Mouse (Mus musculus): ENCODE data around the gene Kcnk3.
A peak's percentile ranks its signal among the peaks of the same experiment; 100 is the strongest.

Kcnk3 gene

DNA sequence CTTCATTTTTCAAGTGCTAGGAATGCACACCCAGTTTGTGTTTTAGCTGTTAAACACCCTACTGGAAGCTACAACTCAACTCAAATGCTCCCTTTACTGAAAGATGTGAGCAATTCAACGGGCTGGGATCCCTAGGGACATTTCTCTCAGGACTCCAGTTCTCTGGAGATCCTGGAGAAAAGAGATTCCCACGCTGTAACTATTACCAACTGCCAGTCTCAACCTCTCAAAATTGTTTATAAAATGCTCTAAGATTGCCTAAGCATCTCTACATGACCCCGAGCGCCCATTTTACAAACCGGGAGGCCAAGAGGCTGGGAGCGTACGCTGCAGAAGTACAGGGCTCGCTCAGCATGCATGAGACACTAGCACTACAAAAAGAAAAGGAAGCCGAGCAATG lies 59.4 kb downstream of the Kcnk3 start:
- no peak for DNase-seq

- DNase-seq, result peak; percentile 91
These were observed 60.0 kb downstream of the Kcnk3 start, which contains the start of gene Slc35f6 for GRCm38 (mm10) chr5:30647815-30648560. Gene Slc35f6 (plus strand): TSS chr5:30647933.

DNA sequence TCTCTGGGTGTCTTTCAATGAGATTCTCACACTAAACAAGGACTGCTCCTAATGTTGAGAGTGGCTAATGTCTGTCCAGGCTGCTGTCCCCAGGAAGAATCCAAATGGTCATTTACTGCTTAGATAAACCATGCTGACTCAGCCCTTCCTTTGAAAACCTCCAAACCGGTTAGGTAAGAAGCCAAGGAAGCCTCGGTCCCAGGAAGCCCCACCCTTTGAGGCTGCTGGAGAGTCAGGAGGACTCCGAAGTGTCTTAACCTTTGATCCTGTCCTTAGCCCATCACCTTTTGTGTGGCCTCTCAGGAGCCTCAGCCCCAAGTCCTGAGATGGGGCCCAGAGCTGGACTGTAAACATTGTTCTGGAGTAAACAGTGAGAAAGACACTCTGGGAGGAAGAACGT lies 61.6 kb downstream of the Kcnk3 start:
- DNase-seq, result no peak

- DNase-seq, result no peak
These were observed 62.8 kb downstream of the Kcnk3 start for GRCm38 (mm10) chr5:30650756-30651155.

- no peak for DNase-seq
These were observed 63.6 kb downstream of the Kcnk3 start for GRCm38 (mm10) chr5:30651554-30651953.

GRCm38 (mm10) chr5:30653246-30653645 lies 65.3 kb downstream of the Kcnk3 start:
- DNase-seq, result no peak

DNA sequence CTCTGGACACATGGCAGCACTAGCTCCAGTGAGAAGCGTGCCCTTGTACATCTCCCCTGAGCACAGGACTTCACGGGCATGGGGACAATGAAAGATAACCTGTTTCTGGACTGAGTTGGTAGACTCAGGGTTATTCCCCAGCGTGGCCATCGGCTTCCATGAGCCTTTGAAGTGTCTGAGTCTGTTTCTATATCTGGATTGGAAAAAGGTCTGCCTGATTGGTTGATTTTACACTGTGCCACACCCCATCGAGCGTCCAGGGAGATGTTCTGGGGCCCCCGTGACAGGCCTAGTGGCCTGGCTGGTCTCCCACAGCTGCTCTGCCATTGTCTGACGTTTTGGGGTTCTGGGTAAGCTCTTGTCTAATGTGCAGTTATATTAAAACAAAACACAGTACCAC lies 67.1 kb downstream of the Kcnk3 start:
- DNase-seq, result no peak

DNA sequence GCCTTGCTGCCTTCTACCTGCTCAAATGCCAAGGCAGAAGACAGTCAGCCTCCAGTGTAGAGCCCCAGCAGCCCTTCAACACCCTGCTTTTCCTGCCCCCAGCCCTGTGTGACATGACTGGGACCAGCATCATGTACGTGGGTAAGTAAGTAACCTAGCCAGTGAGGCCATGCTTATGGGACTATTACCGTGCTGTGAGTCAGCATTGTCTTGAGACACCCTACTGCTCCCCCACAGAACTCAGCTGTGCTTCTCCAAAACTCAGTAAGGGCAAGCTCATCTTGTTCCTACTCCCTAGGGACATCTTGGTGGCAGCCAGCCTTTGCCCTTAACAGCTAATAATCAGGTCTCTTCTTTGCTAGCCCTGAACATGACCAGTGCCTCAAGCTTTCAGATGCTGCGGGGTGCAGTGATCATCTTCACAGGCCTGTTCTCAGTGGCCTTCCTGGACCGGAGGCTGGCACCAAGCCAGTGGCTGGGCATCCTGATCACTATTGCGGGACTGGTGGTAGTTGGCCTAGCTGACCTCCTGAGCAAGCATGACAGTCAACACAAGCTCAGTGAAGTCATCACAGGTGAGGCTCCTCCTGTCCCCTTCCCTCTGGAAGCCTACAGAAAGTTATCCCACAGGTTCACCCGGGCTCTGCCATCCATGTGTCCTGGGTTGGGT lies 67.7 kb downstream of the Kcnk3 start:
- DNase-seq, result no peak

DNA sequence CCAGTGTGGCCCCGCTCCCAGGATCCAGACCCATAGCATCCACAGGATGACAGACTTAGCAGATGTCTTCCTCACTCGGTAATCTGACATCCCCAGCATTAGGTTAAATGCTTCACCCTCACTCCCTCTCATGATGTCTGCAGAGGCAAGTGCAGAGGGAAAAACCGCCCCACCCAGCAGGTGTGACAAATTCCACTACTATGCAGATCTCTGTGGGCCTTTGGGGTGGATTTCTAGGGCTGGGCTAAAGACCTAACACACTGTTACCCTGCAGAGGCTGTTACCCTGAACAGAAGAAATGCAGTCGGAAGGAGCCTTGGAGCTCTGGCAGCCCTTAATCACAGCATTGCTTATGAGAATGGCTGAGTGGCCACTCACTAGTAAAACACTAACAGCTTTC lies 71.1 kb downstream of the Kcnk3 start:
- no peak for DNase-seq

DNA sequence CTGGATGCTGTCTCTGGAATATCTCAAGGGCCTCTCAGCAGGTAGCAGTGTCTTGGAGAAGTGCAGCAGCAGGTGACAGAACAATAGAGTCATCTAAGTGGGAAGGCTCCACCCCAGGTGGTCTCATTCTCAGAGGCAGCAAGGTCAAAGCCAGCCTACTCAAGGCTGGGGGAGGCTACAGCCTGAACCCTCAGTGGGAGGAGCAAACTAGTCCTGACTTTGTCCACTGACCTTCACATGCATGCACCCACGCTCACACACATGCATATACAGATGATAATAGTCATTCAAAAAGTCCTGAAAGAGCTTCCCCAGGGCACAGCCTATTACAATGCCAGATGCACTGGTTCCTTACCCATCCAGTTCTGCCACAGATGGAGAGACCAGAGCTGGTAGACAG lies 72.3 kb downstream of the Kcnk3 start:
- DNase-seq, result no peak

- no peak for DNase-seq
These were observed 72.8 kb downstream of the Kcnk3 start for GRCm38 (mm10) chr5:30660813-30661212.

DNA sequence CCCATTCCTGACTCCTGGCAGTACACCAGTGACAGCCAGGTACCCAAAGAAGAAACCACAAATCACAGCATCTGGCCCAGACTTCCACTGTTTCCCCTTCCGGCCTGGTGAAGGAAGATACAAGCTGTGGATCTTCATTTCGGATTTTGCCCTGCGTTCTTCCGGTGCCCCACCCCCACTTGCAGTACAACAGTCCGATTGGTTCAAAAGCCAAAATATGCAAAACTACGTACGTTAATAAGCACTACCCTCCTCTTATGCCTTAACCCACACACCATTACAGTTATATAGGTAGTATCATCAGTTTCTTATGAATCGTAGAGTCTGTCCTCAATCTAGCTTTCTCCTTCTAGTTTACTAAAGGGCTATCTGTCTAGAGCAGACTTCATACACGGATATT lies 77.4 kb downstream of the Kcnk3 start:
- no peak for DNase-seq

DNA sequence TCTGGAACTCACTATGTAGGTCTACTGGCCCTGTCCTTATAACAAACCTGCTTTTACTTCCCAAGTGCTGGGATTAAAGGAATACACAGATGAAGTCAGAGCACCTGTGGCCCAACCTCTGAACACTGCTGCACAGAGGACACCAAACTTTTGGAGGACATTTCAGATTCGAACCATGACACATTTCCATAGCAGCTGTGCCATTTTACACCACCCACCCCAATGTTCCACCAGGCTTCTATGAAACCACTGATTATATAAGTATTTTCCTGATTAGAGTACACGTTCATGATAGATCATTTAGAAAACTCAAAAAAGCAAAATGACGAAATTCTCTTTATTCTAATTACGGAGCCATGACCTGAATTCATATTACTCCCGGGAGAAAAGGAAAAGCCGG lies 78.0 kb downstream of the Kcnk3 start:
- no peak for DNase-seq

DNA sequence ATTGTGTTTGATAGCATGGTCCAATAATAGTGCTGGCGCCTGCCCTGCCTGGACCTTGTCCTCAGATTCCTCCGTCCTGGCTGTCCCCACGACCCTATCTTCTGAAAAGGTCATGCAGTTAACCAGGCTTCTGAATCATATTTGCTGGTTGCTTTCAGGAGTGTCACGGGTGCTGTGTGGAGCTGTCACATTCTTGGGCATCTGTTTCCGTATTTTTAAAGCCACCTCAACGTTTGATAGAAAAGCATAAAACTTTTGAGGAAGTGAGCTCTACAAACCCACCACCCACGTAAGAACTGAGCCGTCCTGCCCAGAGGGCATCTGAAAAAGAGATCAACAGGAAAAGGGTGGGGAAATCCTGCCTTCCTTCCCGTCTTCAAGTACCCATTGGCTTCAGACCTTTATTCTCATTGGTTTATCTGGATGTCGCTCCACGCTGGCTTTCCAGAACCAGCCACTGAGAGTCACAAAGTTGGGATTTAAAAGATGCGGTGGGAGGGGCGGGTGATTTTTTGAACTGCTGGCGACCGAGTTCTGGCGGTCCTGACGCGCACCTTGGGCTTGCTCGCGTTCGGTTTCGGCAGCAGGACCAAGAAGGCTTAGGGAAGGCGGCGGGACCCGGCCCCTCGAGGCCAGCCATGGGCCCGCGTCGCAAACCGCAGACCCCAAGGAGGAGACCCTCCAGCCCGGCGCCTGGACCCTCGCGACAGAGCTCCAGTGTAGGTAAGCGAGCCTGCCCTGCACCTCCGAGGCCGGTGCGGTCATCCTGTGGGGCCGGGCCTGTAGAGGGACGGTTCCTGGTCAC lies 78.6 kb downstream of the Kcnk3 start, which contains the start of gene Cenpa:
TSS of gene Cenpa (plus strand) at position 387 of the 805 bp plus-strand sequence.
- peak; percentile 75 for DNase-seq

GRCm38 (mm10) chr5:30667215-30667614 lies 79.2 kb downstream of the Kcnk3 start:
- DNase-seq, result no peak

GRCm38 (mm10) chr5:30667686-30668085 lies 79.7 kb downstream of the Kcnk3 start:
- DNase-seq, result no peak

GRCm38 (mm10) chr5:30668637-30669495 lies 80.9 kb downstream of the Kcnk3 start:
- no peak for DNase-seq

GRCm38 (mm10) chr5:30669496-30669830 lies 81.5 kb downstream of the Kcnk3 start:
- no peak for DNase-seq

DNA sequence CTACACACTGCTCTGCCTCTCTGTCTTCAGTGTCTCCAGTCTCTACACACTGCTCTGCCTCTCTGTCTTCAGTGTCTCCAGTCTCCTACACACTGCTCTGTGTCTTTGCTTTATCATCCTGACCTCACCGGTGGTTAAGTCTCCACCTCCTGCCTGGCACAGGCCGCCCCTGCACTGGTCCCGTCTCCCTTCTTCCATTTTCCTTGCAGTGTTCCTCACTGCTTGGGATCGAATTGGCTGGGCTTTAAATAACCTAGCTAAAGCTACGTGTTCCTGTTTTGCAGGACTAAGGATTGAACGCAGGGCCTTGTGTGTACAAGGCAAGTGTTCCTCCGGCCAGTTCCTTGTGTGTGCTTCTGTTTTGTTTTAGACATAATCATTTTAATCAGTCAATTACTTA lies 82.1 kb downstream of the Kcnk3 start:
- DNase-seq, result no peak

DNA sequence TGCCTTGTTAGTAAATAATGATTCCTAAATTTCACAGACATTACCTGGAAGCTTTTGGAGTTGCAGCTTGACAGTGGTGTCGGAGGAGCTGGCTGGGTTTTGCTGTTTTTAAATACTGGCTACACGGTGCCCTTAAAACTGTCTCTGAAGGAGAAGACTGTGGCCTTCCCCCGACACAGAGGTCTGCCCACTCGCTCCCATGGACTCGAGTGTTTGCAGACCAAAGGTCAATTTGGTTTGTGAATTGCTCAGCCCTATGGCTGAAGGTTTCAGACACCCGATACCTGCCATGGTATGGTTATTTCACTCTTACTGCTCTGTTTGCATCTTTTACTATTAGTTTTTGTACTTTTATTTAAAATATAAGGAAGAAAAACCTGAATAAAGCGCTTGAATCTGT lies 86.0 kb downstream of the Kcnk3 start:
- no peak for DNase-seq

Measured in right cerebral cortex, postnatal 14 days (tissue).